Mouse (Mus musculus): ENCODE data around the gene Zfp523.

The Zfp523 gene

DNA sequence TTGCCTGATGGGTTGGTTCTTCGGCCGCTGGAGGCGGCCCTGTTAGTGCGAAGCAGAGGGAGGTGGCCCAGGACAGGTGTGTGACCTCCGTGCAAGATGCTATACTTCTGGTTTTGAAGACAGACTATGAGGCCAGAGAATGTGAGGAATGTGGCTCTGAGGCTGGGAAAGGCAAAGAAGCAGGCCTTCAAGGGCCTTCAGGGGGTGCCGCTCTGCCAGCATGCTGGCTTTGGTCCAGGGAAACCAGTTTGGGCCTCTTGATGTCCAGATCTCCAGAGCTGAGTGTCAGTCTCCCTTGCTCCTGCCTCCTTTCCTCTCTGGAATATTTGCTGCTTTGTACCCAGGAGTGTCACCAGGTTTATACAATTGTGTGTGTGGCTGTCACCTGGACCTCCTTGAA is 65.4 kb downstream of the Zfp523 start:
- no peak for DNase-seq (ENCODE audit: low spot score)

DNA sequence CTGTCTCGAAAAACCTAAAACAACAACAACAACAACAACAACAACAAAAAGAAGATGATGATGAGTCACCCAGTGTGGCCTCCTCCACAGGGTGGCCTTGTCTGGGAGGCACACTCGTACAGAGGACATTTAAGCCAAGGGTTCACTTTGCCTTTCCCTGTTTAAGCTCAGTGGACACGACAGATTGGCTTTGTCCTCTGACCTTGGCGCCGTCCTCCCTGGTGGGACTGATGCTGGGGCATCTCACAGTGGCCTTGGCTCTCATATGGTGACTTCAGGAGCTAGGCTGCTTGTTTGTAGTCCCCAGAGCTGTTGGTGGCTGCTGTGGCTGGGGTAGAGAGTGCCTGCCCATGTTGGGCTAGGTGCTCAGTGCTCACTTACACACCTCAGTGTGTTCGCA is 67.3 kb downstream of the Zfp523 start:
- no peak for DNase-seq (ENCODE audit: low spot score)

DNA sequence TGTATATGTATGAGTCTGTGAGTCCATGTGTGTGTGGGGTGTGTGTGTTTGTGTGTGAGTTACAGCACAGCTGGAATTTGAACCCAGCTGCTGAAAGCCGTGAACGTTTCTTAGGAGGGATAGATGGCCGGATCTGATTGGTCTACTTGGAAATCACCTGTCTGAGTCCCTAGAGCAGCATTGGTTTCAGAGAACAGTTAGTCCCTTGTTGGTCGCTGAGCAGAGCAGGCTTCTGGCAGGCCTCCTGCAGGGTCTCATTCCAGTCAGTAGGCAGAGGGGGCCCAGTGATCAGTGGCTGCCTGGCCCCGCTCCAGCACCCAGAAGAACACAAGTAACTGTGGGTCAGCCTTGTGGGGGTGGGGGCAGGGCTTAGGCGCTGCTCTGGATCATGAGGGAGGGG is 67.8 kb downstream of the Zfp523 start:
- DNase-seq (ENCODE audit: low spot score): no peak

DNA sequence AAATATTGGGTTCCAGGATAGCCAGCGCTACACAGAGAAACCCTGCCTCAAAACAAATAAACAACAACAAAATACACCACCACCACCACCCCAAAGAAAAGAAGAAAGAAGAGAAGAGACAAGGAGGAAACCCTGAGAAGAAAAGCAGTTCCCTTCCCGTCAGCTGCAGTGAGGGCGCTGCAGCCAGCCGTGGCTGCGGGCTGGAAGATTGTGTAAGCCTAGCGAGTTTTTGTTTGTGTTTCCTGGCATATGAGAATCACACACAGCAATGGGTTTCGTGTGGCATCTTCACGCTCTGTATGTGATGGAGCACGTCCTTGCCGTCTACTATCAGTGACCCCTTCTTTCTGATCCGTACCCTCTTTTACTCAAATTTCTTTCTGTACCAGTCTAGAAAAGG is 69.7 kb downstream of the Zfp523 start:
- DNase-seq (ENCODE audit: low spot score): no peak

DNA sequence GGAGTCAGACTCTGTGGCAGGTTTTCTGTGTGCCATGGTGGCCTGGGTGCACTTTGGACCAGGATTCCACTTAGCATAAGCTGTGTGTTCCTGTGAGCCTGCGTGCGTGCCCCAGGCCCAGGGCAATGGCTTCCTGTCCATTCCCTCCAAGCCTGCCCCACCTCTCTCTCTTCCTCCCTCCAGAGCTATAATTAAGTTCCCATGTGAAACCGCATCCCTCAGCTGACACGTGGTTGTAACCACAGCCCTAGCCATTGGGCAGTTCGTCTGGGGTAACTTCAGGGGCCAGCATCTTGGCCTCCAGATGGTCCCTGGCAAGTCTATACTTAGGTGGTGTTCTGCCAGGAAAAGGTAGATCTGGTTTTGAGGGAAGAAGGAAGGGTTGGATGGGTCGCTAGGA is 70.7 kb downstream of the Zfp523 start:
- DNase-seq (ENCODE audit: low spot score): no peak

DNA sequence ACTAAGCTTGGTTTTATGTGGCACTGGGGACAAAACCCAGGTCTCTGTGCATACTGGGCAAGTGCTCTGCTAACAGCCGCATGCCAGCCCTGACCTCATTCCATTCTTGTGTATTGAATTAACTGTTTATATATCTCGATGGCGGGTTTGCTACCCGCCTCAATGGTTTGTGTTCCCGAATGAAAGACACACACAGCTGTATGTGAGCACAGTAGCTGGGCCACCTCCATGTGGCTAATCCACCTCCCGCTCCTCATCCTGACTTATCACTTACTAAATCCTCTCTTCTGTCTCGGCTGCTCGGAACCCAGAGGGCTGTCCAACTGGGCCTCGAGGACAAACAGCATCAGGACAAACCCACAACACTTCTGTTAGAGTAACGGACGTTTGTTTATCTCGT is 72.1 kb downstream of the Zfp523 start:
- no peak for DNase-seq (ENCODE audit: low spot score)

DNA sequence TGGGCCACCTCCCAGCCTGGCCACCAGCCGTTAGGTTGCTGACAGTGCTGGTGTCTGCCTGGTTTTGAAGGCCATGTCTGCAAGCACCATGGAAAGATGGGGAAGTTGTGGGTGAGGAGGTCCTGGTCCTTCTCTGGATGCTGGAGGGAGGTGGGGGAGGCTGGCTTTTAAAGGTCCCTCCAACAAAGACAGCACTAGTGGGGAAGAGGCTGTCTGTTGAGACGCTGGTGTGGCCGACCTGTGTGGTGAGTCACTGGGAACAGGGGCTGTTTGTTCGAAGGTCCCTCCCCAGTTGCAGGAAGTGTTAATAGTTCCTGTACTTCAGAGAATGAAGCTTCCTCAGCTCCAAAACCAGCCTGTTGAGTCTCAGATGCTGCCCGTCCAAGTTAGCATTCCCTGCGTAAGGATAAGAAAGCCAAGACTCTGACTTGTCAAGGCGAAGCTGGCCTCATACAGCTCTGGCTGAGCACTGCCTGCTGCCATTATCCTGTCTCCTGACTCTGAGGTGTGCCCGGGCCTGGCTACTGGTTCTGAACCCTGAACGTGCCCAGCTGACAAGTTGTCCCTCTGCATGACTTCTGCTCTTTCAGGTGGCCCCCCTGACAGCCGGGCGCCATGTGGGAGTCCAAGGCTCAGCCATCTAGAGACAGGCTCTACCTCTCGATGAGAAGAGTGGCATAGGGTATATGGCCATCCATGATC is 74.8 kb downstream of the Zfp523 start:
- no peak for DNase-seq (ENCODE audit: low spot score)

DNA sequence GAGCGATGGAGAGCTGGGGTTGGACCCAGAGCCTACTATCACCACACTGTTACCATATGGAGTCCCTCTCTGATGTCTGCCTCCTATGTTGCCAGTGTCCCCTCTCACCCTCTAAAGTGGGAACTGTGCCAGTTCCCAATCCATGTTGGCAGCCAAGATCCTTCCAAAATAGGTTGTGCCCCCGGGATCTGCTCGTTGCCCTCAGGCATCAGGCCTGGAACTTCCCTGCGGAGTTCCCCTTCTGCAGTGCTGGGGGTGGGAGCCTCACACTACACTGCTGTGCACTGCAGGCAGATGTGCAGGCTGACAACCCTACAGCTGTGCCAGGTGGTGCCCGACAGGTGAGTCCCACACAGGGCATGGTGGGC is 75.3 kb downstream of the Zfp523 start:
- no peak for DNase-seq (ENCODE audit: low spot score)

DNA sequence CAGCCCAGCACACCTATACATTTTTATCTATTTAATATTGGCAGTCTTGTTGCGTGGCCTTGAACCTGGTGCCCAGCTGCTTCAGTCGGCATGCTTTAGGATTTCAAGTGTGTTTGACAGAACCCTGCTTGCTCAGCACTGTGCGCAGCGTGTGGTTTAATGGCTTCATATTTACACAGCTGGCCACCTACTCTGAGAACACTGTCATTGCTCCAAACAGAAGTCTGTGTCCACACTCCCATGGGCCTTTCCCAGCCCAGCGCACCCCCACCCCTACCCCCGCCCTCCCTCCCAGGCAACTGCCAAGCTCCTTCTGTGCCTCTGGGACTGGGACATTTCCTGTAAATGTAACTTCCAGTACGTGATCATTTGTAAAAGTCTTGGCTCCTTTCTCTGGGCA is 76.3 kb downstream of the Zfp523 start:
- no peak for DNase-seq (ENCODE audit: low spot score)

DNA sequence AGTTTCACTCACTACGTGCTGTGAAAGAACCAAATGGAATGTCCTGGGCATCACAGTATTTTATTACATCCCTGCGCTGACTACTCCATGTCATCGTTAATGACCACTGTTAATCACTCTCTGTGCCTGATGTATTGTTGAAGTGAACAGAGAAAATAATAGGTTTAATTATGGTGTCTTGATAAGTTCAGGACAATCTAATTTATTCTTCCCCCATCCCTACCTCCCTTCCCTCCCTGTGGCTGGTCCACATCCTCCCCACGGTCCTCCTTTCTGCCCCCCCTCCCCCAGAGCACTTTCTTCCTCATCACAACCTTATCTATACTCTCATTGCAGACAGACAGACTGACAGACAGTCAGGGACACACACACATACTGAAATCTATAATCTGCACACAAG is 77.9 kb downstream of the Zfp523 start:
- no peak for DNase-seq (ENCODE audit: low spot score)
